Mouse (Mus musculus): ENCODE results near the gene Zfp978.
"Not testable (repeated sequence)": the region's sequence is repeated elsewhere in the genome, so short reads cannot be mapped to it uniquely, and the experiment has no call there.

GRCm38 (mm10) chr4:147339601-147340219 lies 21.4 kb upstream of the Zfp978 start:
- not testable (repeated sequence) for TF ChIP-seq CTCF, EP300 (IDR thresholded peaks at IDR 0.05; ENCODE audit: low read depth)
